In genomic region chr8:108264593-108265160, GRCm38 (mm10) we compare ENCODE assay signal across 17 mouse cellular contexts.
A peak's percentile ranks its signal among the peaks of the same experiment; 100 is the strongest.
DNase-seq lines count a peak whose midpoint lies in the region; ATAC-seq and TF ChIP-seq lines count a peak whose summit lies in the region.
"Had no signal": no experiment of that assay in that cellular context is flagged by ENCODE, and none has a peak within 500 bp of the region (broad histone marks: within the 10 kb centered on the region; RNA-seq: fewer than 3 reads in every experiment).

No protein-coding gene starts in this region.

- ATAC-seq in heart, embryonic 11.5 days (replicated peaks; ENCODE audit: insufficient number of reproducible peaks, low FRiP score, low TSS enrichment) = no peak
- no peak for ATAC-seq in lung, embryonic 14.5 days (ENCODE audit: insufficient read depth)
- ATAC-seq in neural tube, embryonic 11.5 days (ENCODE audit: insufficient read depth, low FRiP score, low TSS enrichment) = no peak
- ATAC-seq: forebrain, embryonic 14.5 days; liver, embryonic 12.5 days had no signal

- TF ChIP-seq CTCF in lung, embryonic 14.5 days (IDR thresholded peaks at IDR 0.05; ENCODE audit: low read depth) = no peak
- no peak for TF ChIP-seq CTCF in left cerebral cortex, adult 2 months (IDR thresholded peaks at IDR 0.05)

- no peak overlapping the region for H3K4me2 ChIP-seq in heart, embryonic 11.5 days
- H3K4me2 ChIP-seq in lung, embryonic 14.5 days = no peak overlapping the region
- no peak overlapping the region for H3K4me2 ChIP-seq in neural tube, embryonic 11.5 days (ENCODE audit: low read depth)
- H3K4me2 ChIP-seq: embryonic facial prominence, embryonic 13.5 days; heart, embryonic 13.5 days; liver, embryonic 12.5 days; stomach, embryonic 15.5 days had no signal

- H3K4me3 ChIP-seq in heart, embryonic 10.5 days = no peak overlapping the region
- H3K4me3 ChIP-seq in heart, embryonic 11.5 days (ENCODE audit: low read depth, low read length) = no peak overlapping the region
- no peak overlapping the region for H3K4me3 ChIP-seq in lung, embryonic 14.5 days (ENCODE audit: low read depth, low read length)
- no peak overlapping the region for H3K4me3 ChIP-seq in embryonic facial prominence, embryonic 10.5 days
- no peak overlapping the region for H3K4me3 ChIP-seq in neural tube, embryonic 11.5 days (ENCODE audit: low read depth, low read length)
- no peak overlapping the region for H3K4me3 ChIP-seq in left cerebral cortex, adult 2 months
- H3K4me3 ChIP-seq: embryonic facial prominence, embryonic 13.5 days; heart, embryonic 13.5 days; liver, embryonic 12.5 days; stomach, embryonic 15.5 days had no signal

- H3K9me3 ChIP-seq in heart, embryonic 10.5 days = no peaks in the 10 kb centered on the region
- H3K9me3 ChIP-seq in heart, embryonic 11.5 days (replicated peaks; ENCODE audit: control insufficient read depth, low read length) = no peaks in the 10 kb centered on the region
- no peaks in the 10 kb centered on the region for H3K9me3 ChIP-seq in lung, embryonic 14.5 days (ENCODE audit: low read depth, low read length)
- no peaks in the 10 kb centered on the region for H3K9me3 ChIP-seq in embryonic facial prominence, embryonic 10.5 days
- no peaks in the 10 kb centered on the region for H3K9me3 ChIP-seq in neural tube, embryonic 11.5 days (ENCODE audit: control insufficient read depth, low read length)
- H3K9me3 ChIP-seq: embryonic facial prominence, embryonic 13.5 days; heart, embryonic 13.5 days; liver, embryonic 12.5 days; stomach, embryonic 15.5 days had no signal

- DNase-seq in heart, embryonic 10.5 days (ENCODE audit: low spot score) = peak; percentile 66
- peak; percentile 17 for DNase-seq in lung, embryonic 14.5 days
- no peak for DNase-seq in lung, adult 18-20 months
- no peak for DNase-seq in embryonic facial prominence, embryonic 10.5 days (ENCODE audit: low spot score)
- DNase-seq in neural tube, embryonic 11.5 days (ENCODE audit: low spot score) = peak; percentile 61
- DNase-seq in left cerebral cortex, adult 2 months (ENCODE audit: extremely low spot score in 1 of 2, low spot score in 2 of 2) = no peak
- no peak for DNase-seq in gastrocnemius, adult 18-20 months (ENCODE audit: low spot score)
- DNase-seq: cerebellum, adult 9-11 months; gastrocnemius, postnatal 36 days; lung, postnatal 10 days; thymus, postnatal 25 days had no signal

- intact Hi-C loops in left cerebral cortex, adult 2 months (cut with DNase I) = no loop called here

- no peaks in the 10 kb centered on the region for H3K4me1 ChIP-seq in heart, embryonic 10.5 days
- no peaks in the 10 kb centered on the region for H3K4me1 ChIP-seq in heart, embryonic 11.5 days (ENCODE audit: control insufficient read depth, insufficient read depth, low read length)
- H3K4me1 ChIP-seq in lung, embryonic 14.5 days (ENCODE audit: insufficient read depth) = no peaks in the 10 kb centered on the region; the same call in 1 of the 2 replicates
- H3K4me1 ChIP-seq in embryonic facial prominence, embryonic 10.5 days = peaks cover 12% of the 10 kb centered on the region
- H3K4me1 ChIP-seq in neural tube, embryonic 11.5 days (ENCODE audit: control insufficient read depth, insufficient read depth, low read length) = peaks cover 2% of the 10 kb centered on the region; the same call in 1 of the 2 replicates
- H3K4me1 ChIP-seq: embryonic facial prominence, embryonic 13.5 days; heart, embryonic 13.5 days; liver, embryonic 12.5 days; stomach, embryonic 15.5 days had no signal

- H3K27me3 ChIP-seq in heart, embryonic 10.5 days (ENCODE audit: insufficient read depth, poor library complexity, severe bottlenecking) = no peaks in the 10 kb centered on the region
- H3K27me3 ChIP-seq in heart, embryonic 11.5 days (ENCODE audit: control insufficient read depth, insufficient read depth, low read length) = no peaks in the 10 kb centered on the region
- H3K27me3 ChIP-seq in lung, embryonic 14.5 days (ENCODE audit: insufficient read depth, low read length) = no peaks in the 10 kb centered on the region
- no peaks in the 10 kb centered on the region for H3K27me3 ChIP-seq in embryonic facial prominence, embryonic 10.5 days (replicated peaks; ENCODE audit: low read depth, poor library complexity, severe bottlenecking)
- H3K27me3 ChIP-seq in neural tube, embryonic 11.5 days (ENCODE audit: control insufficient read depth, insufficient read depth, low read length) = no peaks in the 10 kb centered on the region
- H3K27me3 ChIP-seq: embryonic facial prominence, embryonic 13.5 days; heart, embryonic 13.5 days; liver, embryonic 12.5 days; stomach, embryonic 15.5 days had no signal

- H3K36me3 ChIP-seq in heart, embryonic 10.5 days = no peaks in the 10 kb centered on the region
- H3K36me3 ChIP-seq in heart, embryonic 11.5 days (ENCODE audit: control insufficient read depth, insufficient read depth, low read length) = no peaks in the 10 kb centered on the region; the same call in 1 of the 2 replicates
- H3K36me3 ChIP-seq in lung, embryonic 14.5 days (ENCODE audit: insufficient read depth) = no peaks in the 10 kb centered on the region
- no peaks in the 10 kb centered on the region for H3K36me3 ChIP-seq in embryonic facial prominence, embryonic 10.5 days (replicated peaks)
- no peaks in the 10 kb centered on the region for H3K36me3 ChIP-seq in neural tube, embryonic 11.5 days (ENCODE audit: control insufficient read depth, insufficient read depth, low read length)
- H3K36me3 ChIP-seq: embryonic facial prominence, embryonic 13.5 days; heart, embryonic 13.5 days; liver, embryonic 12.5 days; stomach, embryonic 15.5 days had no signal

- H3K27ac ChIP-seq in heart, embryonic 10.5 days = no peak overlapping the region
- H3K27ac ChIP-seq in heart, embryonic 11.5 days (ENCODE audit: low read depth, low read length) = no peak overlapping the region
- H3K27ac ChIP-seq in lung, embryonic 14.5 days (ENCODE audit: low read depth) = no peak overlapping the region
- H3K27ac ChIP-seq in embryonic facial prominence, embryonic 10.5 days (replicated peaks) = peak overlapping the region; percentile 49; the same call in 1 of the 2 replicates
- peak overlapping the region; percentile 72 for H3K27ac ChIP-seq in neural tube, embryonic 11.5 days (ENCODE audit: low read depth, low read length)
- H3K27ac ChIP-seq in left cerebral cortex, adult 2 months = no peak overlapping the region
- H3K27ac ChIP-seq: embryonic facial prominence, embryonic 13.5 days; heart, embryonic 13.5 days; liver, embryonic 12.5 days; stomach, embryonic 15.5 days had no signal

- H3K9ac ChIP-seq in heart, embryonic 11.5 days (ENCODE audit: low read depth, low read length) = no peak overlapping the region
- no peak overlapping the region for H3K9ac ChIP-seq in lung, embryonic 14.5 days
- no peak overlapping the region for H3K9ac ChIP-seq in neural tube, embryonic 11.5 days (ENCODE audit: low read length)
- H3K9ac ChIP-seq: embryonic facial prominence, embryonic 13.5 days; heart, embryonic 13.5 days; liver, embryonic 12.5 days; stomach, embryonic 15.5 days had no signal

- WGBS in heart, embryonic 10.5 days = 73% methylated on average over 11 of the region's 11 CpGs
- WGBS in heart, embryonic 11.5 days (ENCODE audit: insufficient replicate concordance) = 63% methylated on average over 11 of the region's 11 CpGs
- 48% methylated on average over 11 of the region's 11 CpGs for WGBS in lung, embryonic 14.5 days
- WGBS in embryonic facial prominence, embryonic 10.5 days = 50% methylated on average over 11 of the region's 11 CpGs
- WGBS in neural tube, embryonic 11.5 days = 32% methylated on average over 11 of the region's 11 CpGs

Comparison
In these comparisons a context has a peak if more than half of its experiments do, and no peak if none do; other contexts are left out.
1. DNase-seq: peak in heart, embryonic 10.5 days (single experiment), lung, embryonic 14.5 days (single experiment) and neural tube, embryonic 11.5 days (single experiment); none in lung, adult 18-20 months (0 of 2), embryonic facial prominence, embryonic 10.5 days (single experiment), left cerebral cortex, adult 2 months (0 of 2) and gastrocnemius, adult 18-20 months (single experiment).
2. H3K27ac ChIP-seq: peak in embryonic facial prominence, embryonic 10.5 days (single experiment) and neural tube, embryonic 11.5 days (single experiment); none in heart, embryonic 10.5 days (single experiment), heart, embryonic 11.5 days (single experiment), lung, embryonic 14.5 days (single experiment) and left cerebral cortex, adult 2 months (single experiment).